Mouse (Mus musculus): Measurements from ENCODE around the gene Gadd45g.
"Not testable (repeated sequence)": the region's sequence is repeated elsewhere in the genome, so short reads cannot be mapped to it uniquely, and the experiment has no call there.

Gadd45g gene

DNA sequence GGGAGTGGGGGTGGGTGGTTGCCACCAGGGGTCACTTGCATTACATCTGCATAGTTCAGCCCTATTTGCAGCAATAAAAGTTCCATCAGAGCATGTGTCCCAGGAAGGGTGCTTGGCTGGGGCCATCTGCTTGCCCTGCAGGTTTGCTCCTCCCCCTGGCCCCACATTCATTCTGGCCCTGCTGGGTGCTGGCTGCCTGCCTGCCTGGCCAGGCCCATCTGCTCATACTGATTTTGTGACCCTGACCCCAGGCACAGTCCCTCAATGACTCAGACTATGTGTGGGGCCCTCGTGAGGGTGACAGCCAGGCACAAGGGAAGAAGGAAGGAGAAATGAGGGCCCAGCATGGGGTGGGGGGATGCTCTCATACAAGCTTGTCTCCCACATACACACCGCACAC lies 12.9 kb upstream of the Gadd45g start:
- no peak for DNase-seq (ENCODE audit: low read depth in 2 of 2, low spot score in 2 of 2)

DNA sequence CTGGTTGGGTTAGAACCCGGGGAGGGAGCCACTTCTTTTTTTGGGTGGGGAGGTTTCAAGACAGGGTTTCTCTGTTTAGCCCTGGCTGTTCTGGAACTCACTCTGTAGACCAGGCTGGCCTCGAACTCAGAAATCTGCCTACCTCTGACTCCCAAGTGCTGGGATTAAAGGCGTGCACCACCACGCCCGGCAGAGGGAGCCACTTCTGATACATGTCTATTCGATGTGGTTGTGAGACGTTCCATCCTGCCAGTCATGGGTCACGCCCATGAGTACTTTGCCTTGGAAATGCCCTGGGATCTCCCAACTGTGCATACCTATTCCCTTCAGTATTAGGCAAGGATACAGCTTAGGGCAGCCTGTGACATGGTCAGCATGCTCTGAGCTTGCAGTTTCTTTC lies 12.5 kb upstream of the Gadd45g start:
- DNase-seq (ENCODE audit: low read depth in 2 of 2, low spot score in 2 of 2), result not testable (repeated sequence)

DNA sequence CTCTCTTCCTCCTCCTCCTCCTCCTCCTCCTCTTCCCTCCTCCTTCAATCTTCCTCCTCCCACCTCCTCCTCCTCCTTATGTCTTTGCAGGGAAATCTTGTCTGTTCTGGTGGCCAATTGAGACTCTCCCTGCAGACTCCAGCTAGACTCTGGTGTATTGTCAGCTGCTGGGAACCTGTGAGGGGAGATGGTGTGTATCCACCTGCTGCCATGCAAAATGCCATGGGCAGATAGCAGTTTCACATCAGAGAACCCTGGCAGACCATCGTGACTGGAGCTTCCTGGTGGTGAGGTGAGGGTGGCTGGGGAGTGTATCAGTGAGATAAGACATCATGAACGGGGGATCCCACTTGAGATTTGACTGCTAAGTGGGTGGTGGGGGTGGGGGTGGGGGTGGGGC lies 12.0 kb upstream of the Gadd45g start:
- no peak for DNase-seq (ENCODE audit: low read depth in 2 of 2, low spot score in 2 of 2)

DNA sequence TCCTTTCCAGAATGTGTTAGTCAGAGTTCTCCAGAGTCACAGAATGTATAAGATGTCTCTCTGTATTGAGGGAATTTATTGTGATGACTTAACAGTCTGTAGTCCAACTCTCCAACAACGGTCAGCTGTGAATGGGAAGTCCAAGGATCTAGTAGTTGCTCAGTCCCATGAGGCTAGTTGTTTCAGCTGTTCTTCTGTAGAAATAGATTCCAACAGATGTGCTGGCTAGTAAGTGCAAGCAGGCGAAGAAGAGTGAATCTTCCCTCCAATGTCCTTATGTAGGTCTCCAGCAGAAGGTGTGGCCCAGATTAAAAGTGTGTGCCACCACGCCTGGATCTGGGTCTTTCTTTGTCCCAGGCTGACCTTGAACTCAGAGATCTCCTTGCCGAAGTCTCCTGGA lies 11.3 kb upstream of the Gadd45g start:
- not testable (repeated sequence) for DNase-seq (ENCODE audit: low read depth in 2 of 2, low spot score in 2 of 2)

DNA sequence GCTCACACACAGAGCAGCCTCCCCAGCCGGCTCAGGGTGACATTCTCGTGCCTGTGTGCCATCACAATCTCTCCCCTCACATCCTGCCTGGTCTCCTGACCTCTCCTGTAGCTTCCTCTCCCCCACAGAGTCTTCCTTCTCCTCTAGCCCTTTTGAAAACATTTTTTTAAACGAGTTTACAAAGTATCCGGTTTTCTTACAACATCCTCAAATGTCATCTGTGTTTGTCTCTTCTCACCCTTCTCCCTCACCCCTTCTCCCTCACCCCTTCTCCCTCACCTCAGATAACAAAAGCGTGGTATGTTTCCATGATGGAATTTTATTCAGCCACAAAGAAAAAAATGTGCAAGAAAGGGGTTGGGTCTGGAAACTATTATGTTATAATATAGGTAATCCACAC lies 9.1 kb upstream of the Gadd45g start:
- no peak for DNase-seq (ENCODE audit: low read depth in 2 of 2, low spot score in 2 of 2)

DNA sequence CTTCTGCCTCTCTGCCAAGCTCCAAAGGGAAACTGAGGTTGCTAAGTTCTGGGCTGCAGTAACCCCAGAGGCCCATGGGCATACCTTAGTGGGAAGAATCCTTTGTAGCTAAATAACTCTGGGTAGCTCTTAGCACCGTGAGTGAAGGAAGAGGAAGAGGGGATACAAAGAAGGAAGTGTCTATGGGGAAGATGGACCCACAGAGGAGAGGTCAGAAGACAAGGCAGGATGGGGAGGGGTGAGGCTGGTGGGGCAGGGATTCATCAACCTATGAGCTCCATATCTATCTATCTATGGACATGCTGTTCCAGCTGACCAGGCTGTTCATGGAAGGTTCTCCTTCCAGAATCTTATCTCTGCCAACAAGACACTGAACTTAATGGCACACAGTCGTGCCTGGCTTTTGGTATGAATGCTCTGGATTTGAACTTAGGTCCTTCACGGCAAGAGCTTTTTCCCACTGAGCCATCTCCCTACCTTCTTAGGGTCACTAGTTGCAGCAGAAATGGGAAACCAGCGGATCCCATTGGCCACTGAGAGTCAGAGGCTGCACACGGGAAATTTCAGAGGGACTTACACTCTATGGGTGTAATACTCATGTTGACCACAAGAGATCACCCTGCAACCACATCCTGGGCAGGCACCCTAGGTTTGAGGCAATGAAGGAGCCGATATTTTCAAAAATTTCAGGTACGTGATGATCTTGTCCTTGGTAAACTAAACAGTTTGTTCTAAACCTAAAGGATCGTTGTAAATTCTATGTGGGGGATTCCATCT lies 7.0 kb upstream of the Gadd45g start:
- DNase-seq (ENCODE audit: low read depth in 2 of 2, low spot score in 2 of 2), result peak; percentile 26 to 50

DNA sequence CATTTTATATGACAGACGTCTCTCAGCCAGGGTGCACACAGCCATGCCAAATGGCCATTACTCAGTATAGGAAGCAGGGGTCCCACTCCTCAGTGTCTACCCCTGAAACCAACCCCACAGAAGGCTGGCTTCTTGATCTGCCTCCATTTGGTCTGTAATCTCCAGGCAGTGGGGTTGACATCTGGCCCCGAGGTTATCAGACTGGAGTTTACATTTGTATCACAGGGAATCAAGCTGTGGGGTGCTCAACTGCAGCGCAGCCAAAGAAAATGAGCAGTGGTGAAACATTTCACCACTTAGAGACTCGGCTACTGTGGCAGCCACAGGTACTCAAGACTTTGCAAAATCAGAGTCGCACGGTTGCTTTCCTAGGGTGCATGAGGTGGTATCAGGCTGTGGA lies 5.8 kb upstream of the Gadd45g start:
- DNase-seq (ENCODE audit: low read depth in 2 of 2, low spot score in 2 of 2), result no peak

DNA sequence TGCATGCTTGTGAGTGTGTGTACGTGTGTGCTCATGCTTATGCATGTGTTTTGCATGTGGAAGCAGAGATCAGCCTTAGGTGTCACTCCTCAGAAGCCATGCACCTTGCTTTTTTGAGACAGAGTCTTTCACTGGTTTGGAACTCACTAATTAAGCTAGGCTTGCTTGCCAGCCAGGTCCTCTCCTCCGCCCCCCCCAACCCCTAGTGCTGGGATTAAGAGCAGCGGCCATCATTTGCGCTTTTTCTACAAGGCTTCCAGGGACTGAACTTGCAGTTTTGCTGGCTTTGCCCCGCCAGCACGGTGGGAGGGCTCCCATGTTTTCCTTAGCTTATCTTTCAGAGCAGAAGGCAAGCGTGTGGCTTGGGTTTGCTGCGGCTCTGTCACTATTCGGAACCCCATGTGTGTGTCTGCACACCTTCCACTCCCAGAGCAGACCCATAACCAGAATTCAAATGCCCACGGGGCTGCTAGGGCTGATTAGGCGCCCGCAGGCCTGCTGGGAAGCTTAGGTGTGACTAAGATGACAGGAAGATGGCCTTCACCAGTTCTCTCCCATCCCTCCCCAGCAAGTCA lies 4.8 kb upstream of the Gadd45g start:
- no peak for DNase-seq (ENCODE audit: low read depth in 2 of 2, low spot score in 2 of 2)

DNA sequence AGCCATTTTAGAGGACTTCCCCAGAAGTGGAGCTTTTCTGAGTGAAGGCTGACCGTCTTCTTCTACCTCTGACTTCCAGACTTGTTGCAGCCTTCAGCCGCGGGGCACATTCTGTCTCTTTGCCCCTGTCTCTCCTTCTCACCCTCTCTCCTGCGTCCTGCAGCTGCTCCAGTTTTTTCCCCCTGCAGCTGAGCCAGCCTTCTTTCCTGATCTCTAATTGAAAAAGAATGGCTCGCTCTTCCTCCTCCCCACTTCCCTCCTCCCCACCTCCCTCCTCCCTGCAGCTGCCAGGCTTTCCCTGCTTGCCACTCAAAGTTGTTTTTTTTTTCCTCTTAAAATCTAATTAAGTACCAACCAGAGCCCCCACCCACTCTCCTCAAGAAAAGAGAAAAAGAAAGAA lies 4.3 kb upstream of the Gadd45g start:
- DNase-seq (ENCODE audit: low read depth in 2 of 2, low spot score in 2 of 2), result no peak

DNA sequence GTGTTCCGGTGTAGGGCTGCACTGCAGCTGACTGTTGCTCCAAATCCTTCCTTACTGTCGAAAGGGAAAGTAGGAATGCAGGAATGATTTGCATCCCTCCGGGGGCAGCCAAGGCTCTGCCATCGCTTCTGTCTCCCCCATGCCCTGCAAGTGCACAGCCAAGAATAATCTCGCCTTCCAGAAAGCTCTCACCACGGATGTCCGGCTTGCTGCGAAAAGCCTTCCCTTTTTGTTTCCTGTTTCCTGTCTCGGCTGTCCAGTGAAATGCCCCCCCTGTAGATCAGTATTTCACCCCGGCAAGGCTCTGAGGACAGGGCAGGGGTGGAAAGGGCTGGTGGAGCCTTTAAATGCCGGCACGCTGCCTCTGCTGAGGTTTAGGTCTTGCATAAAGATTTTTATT lies 3.7 kb upstream of the Gadd45g start:
- DNase-seq (ENCODE audit: low read depth in 2 of 2, low spot score in 2 of 2), result no peak

DNA sequence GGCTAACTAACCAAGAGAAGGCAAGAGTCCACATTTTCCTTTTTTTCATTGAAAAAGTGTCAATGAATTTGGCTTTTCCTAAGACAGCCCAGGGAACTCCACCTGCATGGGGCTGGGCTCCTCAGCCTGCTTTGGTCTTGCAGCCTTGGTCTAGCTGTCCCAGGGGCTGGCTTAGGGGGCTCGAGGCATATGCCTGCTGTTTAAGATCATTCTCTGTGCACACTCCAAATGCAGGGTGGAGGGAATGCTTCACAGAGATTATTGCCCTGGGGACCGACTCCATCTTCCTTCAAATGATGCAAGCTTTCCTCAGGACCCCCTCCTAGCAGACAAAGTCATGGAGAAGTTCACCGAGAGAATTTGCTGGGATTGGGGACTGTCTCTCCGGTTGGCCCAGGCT lies 3.2 kb upstream of the Gadd45g start:
- no peak for DNase-seq (ENCODE audit: low read depth in 2 of 2, low spot score in 2 of 2)

DNA sequence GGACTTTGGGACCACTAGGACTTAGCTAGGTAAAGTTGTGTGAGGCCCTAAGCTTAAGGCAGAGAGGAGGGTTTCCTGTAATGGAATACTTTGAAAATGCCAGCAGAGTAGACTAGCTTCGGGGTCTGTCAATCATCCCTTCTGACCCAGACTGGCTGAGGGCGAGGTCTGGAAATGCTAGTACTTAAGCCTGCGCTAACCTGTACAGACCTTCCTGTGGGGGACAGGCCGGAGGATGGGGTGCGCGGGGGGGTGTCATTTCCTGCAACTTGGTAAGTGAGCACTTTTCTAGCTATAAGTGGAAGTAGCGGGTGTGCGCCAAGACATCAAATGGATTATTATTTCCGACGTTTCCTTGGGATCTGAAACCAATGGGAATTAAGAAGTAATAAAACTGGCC lies 2.4 kb upstream of the Gadd45g start:
- DNase-seq (ENCODE audit: low read depth in 2 of 2, low spot score in 2 of 2), result no peak

DNA sequence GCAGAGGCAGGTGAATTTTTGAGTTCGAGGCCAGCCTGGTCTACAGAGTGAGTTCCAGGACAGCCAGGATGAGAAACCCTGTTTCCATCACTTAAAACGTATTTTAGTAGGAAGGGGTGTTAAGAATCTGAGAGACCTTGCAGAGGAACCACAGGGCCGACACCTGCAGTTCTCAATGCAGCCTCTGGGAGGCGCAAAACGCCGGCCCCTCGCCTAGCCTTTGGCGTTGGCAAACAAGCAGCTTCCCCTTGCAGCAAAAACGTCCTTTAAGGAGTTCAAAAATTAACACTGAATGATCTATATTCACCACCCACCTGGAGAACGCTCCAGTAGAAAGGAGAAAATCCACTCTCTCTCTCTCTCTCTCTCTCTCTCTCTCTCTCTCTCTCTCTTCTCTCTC lies 1.8 kb upstream of the Gadd45g start:
- peak; percentile 61 to 72 for DNase-seq (ENCODE audit: low read depth in 2 of 2, low spot score in 2 of 2)

DNA sequence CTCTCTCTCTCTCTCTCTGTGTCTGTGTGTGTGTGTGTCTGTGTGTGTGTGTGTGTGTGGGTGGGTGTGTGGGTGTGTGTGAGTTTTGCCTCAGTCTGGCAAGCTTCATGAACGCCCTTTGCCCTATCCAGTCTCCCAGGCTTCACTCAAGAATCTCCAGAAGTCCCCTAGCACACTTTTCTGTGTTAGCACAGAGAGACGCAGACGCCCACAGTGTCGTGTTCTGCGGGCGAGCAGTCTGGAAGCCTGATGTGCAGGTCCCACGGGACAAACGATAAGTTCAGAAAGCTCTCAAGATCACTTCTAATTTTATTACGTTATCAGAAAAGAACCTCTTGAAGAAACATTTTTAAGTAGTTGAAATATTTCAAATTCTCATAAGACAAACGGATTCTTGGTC lies 1.4 kb upstream of the Gadd45g start:
- DNase-seq (ENCODE audit: low read depth in 2 of 2, low spot score in 2 of 2), result peak in 1 of 2 experiments; percentile 15

DNA sequence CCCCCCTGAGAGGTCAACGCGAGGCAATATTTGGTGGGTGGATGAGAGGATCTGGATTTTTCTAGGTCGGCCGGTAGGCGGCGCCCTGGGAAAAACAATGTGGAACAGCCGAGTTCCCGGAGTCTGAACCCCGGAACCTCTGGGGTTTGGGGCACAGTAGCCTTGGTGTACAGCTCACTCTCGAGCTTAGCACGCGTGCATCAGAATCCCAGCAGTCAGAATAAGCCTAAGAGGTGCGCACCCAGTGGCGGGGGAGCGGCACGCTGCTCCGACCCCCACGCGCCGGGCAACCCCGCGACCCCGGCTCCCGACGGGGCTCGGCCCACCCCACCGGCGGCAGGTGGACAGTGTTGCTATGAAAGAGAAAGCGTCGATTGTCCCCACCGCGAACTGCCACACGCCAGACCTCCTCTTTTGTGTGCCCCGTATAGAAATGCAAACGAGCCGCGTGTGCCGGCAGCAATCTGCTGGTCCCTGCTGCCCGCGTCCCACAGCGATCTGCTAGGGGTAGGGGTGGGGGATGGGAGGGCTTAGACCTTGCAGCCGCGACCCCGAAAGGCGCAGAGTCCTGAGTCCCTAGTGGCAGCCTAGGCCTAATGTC lies 787 bp upstream of the Gadd45g start:
- DNase-seq (ENCODE audit: low read depth in 2 of 2, low spot score in 2 of 2), result peak; percentile 65 to 70

DNA sequence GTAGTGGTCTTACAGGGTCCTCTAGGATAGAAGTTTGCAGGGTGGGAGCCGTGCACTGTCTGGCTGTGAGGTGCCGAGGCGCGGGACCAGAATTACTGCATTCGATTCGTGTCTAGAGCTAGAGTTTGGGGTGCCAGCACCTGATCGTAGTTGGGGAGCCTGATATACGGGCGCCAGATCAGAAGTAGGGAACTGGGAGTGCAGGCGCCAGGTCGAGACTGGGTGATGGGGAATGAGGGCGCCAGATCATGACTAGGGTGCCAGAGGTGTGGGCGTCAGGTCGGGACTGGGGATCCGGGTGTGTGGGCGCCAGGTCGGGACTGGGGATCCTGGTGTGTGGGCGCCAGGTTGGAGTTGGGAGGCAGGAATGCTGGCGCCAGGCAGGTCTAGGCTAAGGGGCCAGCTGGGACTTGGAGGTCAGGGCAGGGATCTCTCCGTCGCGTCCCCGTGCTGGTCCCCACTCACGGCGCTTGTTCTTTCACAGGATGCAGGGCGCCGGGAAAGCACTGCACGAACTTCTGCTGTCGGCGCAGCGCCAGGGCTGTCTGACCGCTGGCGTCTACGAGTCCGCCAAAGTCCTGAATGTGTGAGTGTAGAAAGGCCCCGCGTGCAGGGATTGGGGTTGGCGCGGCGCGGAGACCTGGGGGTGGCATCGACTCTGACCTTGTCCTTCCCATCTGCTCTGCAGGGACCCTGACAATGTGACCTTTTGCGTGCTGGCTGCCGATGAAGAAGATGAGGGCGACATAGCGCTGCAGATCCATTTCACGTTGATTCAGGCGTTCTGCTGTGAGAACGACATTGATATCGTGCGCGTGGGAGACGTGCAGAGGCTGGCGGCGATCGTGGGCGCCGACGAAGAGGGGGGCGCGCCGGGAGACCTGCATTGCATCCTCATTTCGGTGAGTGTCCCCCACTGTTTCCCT lies 653 bp downstream of the Gadd45g start:
- DNase-seq (ENCODE audit: low read depth in 2 of 2, low spot score in 2 of 2), result peak in 1 of 2 experiments; percentile 31

DNA sequence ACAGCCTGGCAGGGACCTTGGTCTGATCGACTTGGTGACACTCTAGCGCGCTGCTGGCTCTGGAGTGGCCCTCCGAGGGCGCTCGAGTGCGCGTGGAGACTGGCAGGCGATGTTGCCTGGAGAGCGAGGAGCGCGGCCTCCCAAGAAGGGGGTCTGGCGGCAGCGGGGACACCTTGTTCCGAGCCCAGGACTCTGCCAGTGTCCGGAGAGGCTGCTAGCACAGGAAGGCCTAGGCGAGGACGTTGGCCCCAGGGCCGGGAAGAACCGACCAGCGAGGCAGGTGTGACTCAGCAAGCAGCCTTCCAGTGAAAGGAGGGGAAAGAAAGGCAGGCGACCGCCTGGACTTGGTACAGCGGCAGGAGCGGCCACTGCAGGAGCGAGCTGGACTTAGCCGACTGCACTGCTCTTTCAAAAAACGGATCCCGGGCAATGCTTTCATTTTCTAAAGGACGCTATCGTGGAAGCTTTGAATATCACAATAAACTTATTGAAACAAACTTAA lies 1.6 kb downstream of the Gadd45g start:
- peak; percentile 52 to 56 for DNase-seq (ENCODE audit: low read depth in 2 of 2, low spot score in 2 of 2)

DNA sequence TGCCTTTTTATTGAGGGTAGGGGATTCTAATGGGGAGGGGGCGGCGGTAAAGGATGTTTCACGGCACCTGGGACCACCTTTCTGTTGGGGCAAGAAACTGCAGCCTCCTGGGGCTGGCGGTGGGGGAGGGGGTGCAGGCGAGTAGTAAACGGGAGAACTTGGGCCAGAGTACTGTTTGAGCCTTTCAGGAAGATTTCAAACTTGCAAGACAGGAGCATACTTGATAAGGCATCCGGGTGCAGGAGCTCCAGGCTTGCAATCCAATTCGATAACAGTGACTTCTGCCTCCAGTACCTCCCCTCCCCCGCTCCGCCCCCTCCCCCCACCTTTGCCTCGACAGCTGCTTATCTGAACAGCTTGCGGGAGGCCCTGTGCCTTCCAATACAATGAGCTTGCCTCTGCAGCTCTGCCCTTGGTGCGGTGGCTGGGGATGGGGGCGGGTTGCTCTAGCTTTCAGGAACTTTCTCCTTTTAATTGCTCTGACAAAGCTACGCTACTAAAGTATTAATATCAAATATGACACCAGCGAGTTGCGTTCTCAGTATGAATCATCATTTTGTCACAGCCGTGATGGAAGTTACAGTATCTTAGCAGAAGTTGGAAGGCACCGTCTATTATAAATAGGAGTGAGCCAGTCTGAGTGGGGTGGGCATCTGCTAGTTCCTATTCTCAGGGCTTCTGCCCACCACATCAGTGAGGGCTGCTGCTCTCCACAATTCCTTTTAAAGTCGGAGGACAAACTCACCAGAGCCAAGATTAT lies 2.2 kb downstream of the Gadd45g start:
- DNase-seq (ENCODE audit: low read depth in 2 of 2, low spot score in 2 of 2), result no peak

DNA sequence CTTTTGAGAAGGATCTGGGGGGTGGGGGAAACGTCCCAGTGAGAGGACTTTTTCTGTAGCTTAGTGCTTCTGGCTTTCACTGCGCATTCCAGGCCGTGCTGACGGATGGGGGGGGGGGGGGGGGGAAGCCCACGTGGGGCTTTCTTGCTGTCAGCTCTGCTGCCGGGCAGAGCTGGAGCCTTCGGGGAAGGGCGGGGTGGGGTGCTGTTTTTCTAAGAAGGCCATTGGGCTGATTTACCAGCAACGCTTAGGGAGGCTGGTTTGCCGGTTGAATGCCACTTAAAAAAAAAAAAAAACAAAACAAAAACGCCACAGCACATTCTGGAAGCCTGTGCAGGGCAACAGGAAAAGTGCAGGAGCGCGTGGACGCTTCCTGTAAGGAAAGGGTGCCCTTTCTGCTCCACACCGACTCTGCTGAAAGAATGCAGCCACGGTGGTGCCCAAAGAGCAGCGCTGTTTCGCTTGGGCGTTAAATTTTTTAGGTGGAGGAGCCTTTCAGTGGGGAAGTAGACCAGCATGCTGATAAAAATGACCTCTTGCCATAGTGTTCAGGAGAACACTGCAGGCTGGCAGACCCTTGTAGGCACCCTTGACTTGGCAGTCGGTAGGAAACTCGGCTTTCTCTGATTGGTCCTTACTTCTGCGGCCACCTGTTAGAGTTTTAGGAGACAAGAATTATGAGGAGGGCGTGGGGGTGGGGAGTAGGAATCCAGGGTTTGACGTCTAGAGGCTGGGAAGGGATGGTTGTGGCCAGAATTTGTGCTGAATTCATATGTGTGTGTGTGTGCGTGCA lies 3.0 kb downstream of the Gadd45g start:
- DNase-seq (ENCODE audit: low read depth in 2 of 2, low spot score in 2 of 2), result no peak

DNA sequence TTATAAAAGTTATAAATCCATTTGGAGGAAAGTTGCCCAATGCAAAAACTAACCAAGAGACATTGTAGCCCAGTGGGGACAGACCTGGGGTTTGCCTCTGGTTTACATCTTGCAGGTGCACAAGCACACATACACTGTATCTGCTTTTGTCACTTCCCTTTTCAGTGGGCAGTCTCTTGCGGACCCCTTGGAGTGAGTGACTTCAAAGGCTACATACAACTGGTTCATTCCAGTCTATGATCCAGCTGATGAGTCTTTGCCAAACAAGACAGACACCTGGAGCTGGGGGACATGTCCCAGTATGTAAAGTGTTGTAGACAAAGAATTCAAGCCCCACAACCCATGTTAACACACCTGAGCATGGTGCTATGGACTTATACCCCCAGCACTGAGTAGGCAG lies 4.1 kb downstream of the Gadd45g start:
- DNase-seq (ENCODE audit: low read depth in 2 of 2, low spot score in 2 of 2), result no peak

Data from CD8-positive naive resting alpha-beta T cell, adult 2 months (primary cell).